Mouse (Mus musculus) liver, postnatal 0 days (tissue): ENCODE data around the gene Fank1. TPM values are rescaled to one million over a fixed set of nuclear protein-coding genes. Genes with fewer than 3 reads are reported as not detected.
A peak's percentile ranks its signal among the peaks of the same experiment; 100 is the strongest.

Experiments used
- ATAC-seq: fragments of 200-750 bp; cut with Nextera tagmentation; 2 replicates; pipeline ENCODE4 v1.8.0; 2017; ENCODE audit warnings: mild to moderate bottlenecking, moderate library complexity
- DNase-seq: peaks from one replicate; pipeline ENCODE4 v3.0.0-alpha.2; 2016
- H3K27ac ChIP-seq: fragments of 300-500 bp; sonication (generic); 2 replicates; pipeline ENCODE4 v1.5.1; 2014; ENCODE audit warnings: antibody characterized with exemption, moderate library complexity, mild to moderate bottlenecking, low read depth
- H3K27me3 ChIP-seq: fragments of 300-500 bp; sonication (generic); 2 replicates; pipeline ENCODE4 v1.6.1; 2014; ENCODE audit warnings: low read length, control low read depth, mixed read lengths; ENCODE audit not compliant: insufficient read depth
- H3K36me3 ChIP-seq: fragments of 300-500 bp; sonication (generic); replicated peaks from 2 replicates; pipeline ENCODE4 v1.6.1; 2014; ENCODE audit warnings: mild to moderate bottlenecking, control low read depth, low read length, moderate library complexity, mixed read lengths; ENCODE audit not compliant: insufficient read depth
- H3K4me1 ChIP-seq: fragments of 300-500 bp; sonication (generic); 2 replicates; pipeline ENCODE4 v1.6.1; 2014; ENCODE audit warnings: antibody characterized with exemption, mild to moderate bottlenecking, control low read depth; ENCODE audit not compliant: insufficient read depth
- H3K4me2 ChIP-seq: fragments of 300-500 bp; sonication (generic); 2 replicates; pipeline ENCODE4 v1.6.1; 2014; ENCODE audit warnings: low read depth, mild to moderate bottlenecking, low read length, moderate library complexity, mixed read lengths
- H3K4me3 ChIP-seq: fragments of 300-500 bp; sonication (generic); 2 replicates; pipeline ENCODE4 v1.5.1; 2014; ENCODE audit warnings: low read depth, low read length
- H3K9ac ChIP-seq: fragments of 300-500 bp; sonication (generic); replicated peaks from 2 replicates; pipeline ENCODE4 v1.6.1; 2014; ENCODE audit warnings: mild to moderate bottlenecking, moderate library complexity
- H3K9me3 ChIP-seq: fragments of 300-500 bp; sonication (generic); 2 replicates; pipeline ENCODE4 v1.6.1; 2016; ENCODE audit warnings: mild to moderate bottlenecking, control low read depth, low read length, mixed read lengths
- CTCF ChIP-seq: sonication (generic); IDR thresholded peaks from 2 replicates; pipeline ENCODE4 v1.5.1; 2016; ENCODE audit warnings: antibody characterized with exemption, low read depth
- EP300 ChIP-seq: IDR thresholded peaks from 2 replicates; pipeline ENCODE4 v1.6.1; 2016; ENCODE audit warnings: antibody characterized with exemption, low read depth, mild to moderate bottlenecking
- WGBS: fragments of 180-500 bp; shearing (Covaris S2); extraction: QIAGEN DNeasy Blood & Tissue Kit; methylation state at CpG from one replicate; pipeline ENCODE4 v1.1.7; 2014; ENCODE audit not compliant: insufficient replicate concordance; 5-methylcytosine and 5-hydroxymethylcytosine counted together
- polyA plus RNA-seq: library from polyadenylated mRNA; unstranded; fragments of >200 nt; fragmentation: Nextera tagmentation; extraction: Ambion mirVana; gene quantifications from 2 replicates; pipeline ENCODE4 v1.2.1, GENCODE M21; 2015

Gene Fank1
- polyA plus RNA-seq, 1 experiment from 2014 or later, result not detected

- DNase-seq (no peak), ATAC-seq (no peak)
- H3K27me3 ChIP-seq, result no peaks in the 10 kb centered on the region
- no peak overlapping the region for H3K4me3 ChIP-seq
- H3K9ac ChIP-seq, result no peak overlapping the region
- 61% methylated on average over 6 of the region's 6 CpGs for WGBS
- H3K4me2 ChIP-seq, result no peak overlapping the region
- no peaks in the 10 kb centered on the region for H3K36me3 ChIP-seq
- no peaks in the 10 kb centered on the region for H3K9me3 ChIP-seq
- no peaks in the 10 kb centered on the region for H3K4me1 ChIP-seq
- TF ChIP-seq CTCF, result no peak
- no peak for TF ChIP-seq EP300
- no peak overlapping the region for H3K27ac ChIP-seq
Observed at GRCm38 (mm10) chr7:133801823-133802222, 25.2 kb downstream of the Fank1 start.

GRCm38 (mm10) chr7:133805614-133806175 lies 29.0 kb downstream of the Fank1 start:
- Histone ChIP-seq H3K9me3 (no peaks in the 10 kb centered on the region), H3K27ac (no peak overlapping the region), H3K4me2 (no peak overlapping the region), H3K4me1 (no peaks in the 10 kb centered on the region), H3K36me3 (no peaks in the 10 kb centered on the region), H3K9ac (no peak overlapping the region), H3K4me3 (no peak overlapping the region), H3K27me3 (no peaks in the 10 kb centered on the region)
- ATAC-seq, result no peak
- peak; percentile 31 for DNase-seq
- TF ChIP-seq CTCF (peak; percentile 76), EP300 (no peak)
- 52% methylated on average over 7 of the region's 7 CpGs for WGBS

- ATAC-seq (no peak), DNase-seq (no peak)
- Histone ChIP-seq H3K4me1 (no peaks in the 10 kb centered on the region), H3K9ac (no peak overlapping the region), H3K36me3 (no peaks in the 10 kb centered on the region), H3K4me3 (no peak overlapping the region), H3K4me2 (no peak overlapping the region), H3K9me3 (no peaks in the 10 kb centered on the region), H3K27ac (no peak overlapping the region), H3K27me3 (no peaks in the 10 kb centered on the region)
- WGBS, result 70% methylated on average over 7 of the region's 7 CpGs
- TF ChIP-seq EP300 (no peak), CTCF (no peak)
Observed at GRCm38 (mm10) chr7:133812927-133813326, 36.3 kb downstream of the Fank1 start.

- Histone ChIP-seq H3K27ac (no peak overlapping the region), H3K9ac (no peak overlapping the region), H3K4me2 (no peak overlapping the region), H3K27me3 (no peaks in the 10 kb centered on the region), H3K4me1 (no peaks in the 10 kb centered on the region), H3K4me3 (no peak overlapping the region), H3K9me3 (no peaks in the 10 kb centered on the region), H3K36me3 (no peaks in the 10 kb centered on the region)
- 81% methylated on average over 4 of the region's 4 CpGs for WGBS
- DNase-seq, result no peak
- TF ChIP-seq EP300, result no peak
- TF ChIP-seq CTCF, result no peak
- ATAC-seq, result no peak
Observed at GRCm38 (mm10) chr7:133813331-133813730, 36.7 kb downstream of the Fank1 start.

- DNase-seq, result no peak
- Histone ChIP-seq H3K27me3 (no peaks in the 10 kb centered on the region), H3K4me3 (no peak overlapping the region), H3K27ac (no peak overlapping the region), H3K4me2 (no peak overlapping the region), H3K36me3 (no peaks in the 10 kb centered on the region), H3K9ac (no peak overlapping the region), H3K4me1 (no peaks in the 10 kb centered on the region), H3K9me3 (peaks cover 4% of the 10 kb centered on the region; the same call in 1 of the 2 replicates)
- ATAC-seq, result no peak
- WGBS, result 80% methylated on average over 6 of the region's 6 CpGs
- TF ChIP-seq EP300 (no peak), CTCF (peak; percentile 23; the same call in 1 of the 2 replicates)
Observed at GRCm38 (mm10) chr7:133823751-133824150, 47.1 kb downstream of the Fank1 start.

GRCm38 (mm10) chr7:133824579-133824978 lies 47.9 kb downstream of the Fank1 start:
- H3K36me3 ChIP-seq, result no peaks in the 10 kb centered on the region
- DNase-seq (no peak), ATAC-seq (no peak)
- H3K27me3 ChIP-seq, result no peaks in the 10 kb centered on the region
- peaks cover 4% of the 10 kb centered on the region; the same call in 1 of the 2 replicates for H3K9me3 ChIP-seq
- H3K4me2 ChIP-seq, result no peak overlapping the region
- 82% methylated on average over 2 of the region's 2 CpGs for WGBS
- no peaks in the 10 kb centered on the region for H3K4me1 ChIP-seq
- H3K27ac ChIP-seq, result no peak overlapping the region
- no peak overlapping the region for H3K9ac ChIP-seq
- no peak overlapping the region for H3K4me3 ChIP-seq
- TF ChIP-seq CTCF (peak; percentile 66), EP300 (no peak)

- TF ChIP-seq CTCF (no peak), EP300 (no peak)
- no peaks in the 10 kb centered on the region for H3K36me3 ChIP-seq
- H3K9ac ChIP-seq, result no peak overlapping the region
- no peak overlapping the region for H3K4me2 ChIP-seq
- no peak overlapping the region for H3K4me3 ChIP-seq
- no peak for ATAC-seq
- H3K27ac ChIP-seq, result no peak overlapping the region
- H3K27me3 ChIP-seq, result no peaks in the 10 kb centered on the region
- H3K9me3 ChIP-seq, result peaks cover 4% of the 10 kb centered on the region; the same call in 1 of the 2 replicates
- no peak for DNase-seq
- H3K4me1 ChIP-seq, result no peaks in the 10 kb centered on the region
- 64% methylated on average over 4 of the region's 4 CpGs for WGBS
Observed at GRCm38 (mm10) chr7:133828514-133828913, 51.9 kb downstream of the Fank1 start.
